Mouse (Mus musculus): ENCODE results near the gene Sertad1. TPM values are rescaled to one million over a fixed set of nuclear protein-coding genes. Genes with fewer than 3 reads are reported as not detected.

Gene Sertad1
- polyA plus RNA-seq, 1 experiment from 2014 or later, result 38.8 TPM

GRCm38 (mm10) chr7:27501620-27502019 is 14.9 kb downstream of the Sertad1 start:
- Histone ChIP-seq H3K9me3 (replicated peaks; ENCODE audit: control insufficient read depth, low read length) (no peaks in the 10 kb centered on the region), H3K4me2 (no peak overlapping the region), H3K27ac (ENCODE audit: low read depth, low read length) (peak overlapping the region; percentile 57), H3K4me3 (ENCODE audit: low read depth, low read length) (no peak overlapping the region), H3K36me3 (ENCODE audit: control insufficient read depth, insufficient read depth, low read length) (no peaks in the 10 kb centered on the region), H3K4me1 (ENCODE audit: control insufficient read depth, insufficient read depth, low read length) (peaks cover 20% of the 10 kb centered on the region), H3K27me3 (ENCODE audit: control insufficient read depth, insufficient read depth, low read length) (no peaks in the 10 kb centered on the region), H3K9ac (ENCODE audit: low read depth, low read length) (no peak overlapping the region)
- 48% methylated on average over 4 of the region's 4 CpGs for WGBS (ENCODE audit: insufficient replicate concordance)
- no peak for ATAC-seq (replicated peaks; ENCODE audit: insufficient number of reproducible peaks, low FRiP score, low TSS enrichment)

GRCm38 (mm10) chr7:27506765-27507370 is 20.2 kb downstream of the Sertad1 start:
- Histone ChIP-seq H3K4me2 (peak overlapping the region; percentile 82), H3K4me3 (ENCODE audit: low read depth, low read length) (peak overlapping the region; percentile 65), H3K27me3 (ENCODE audit: control insufficient read depth, insufficient read depth, low read length) (no peaks in the 10 kb centered on the region), H3K9ac (ENCODE audit: low read depth, low read length) (peak overlapping the region; percentile 3; the same call in 1 of the 2 replicates), H3K4me1 (ENCODE audit: control insufficient read depth, insufficient read depth, low read length) (peaks cover 16% of the 10 kb centered on the region), H3K36me3 (ENCODE audit: control insufficient read depth, insufficient read depth, low read length) (no peaks in the 10 kb centered on the region), H3K9me3 (replicated peaks; ENCODE audit: control insufficient read depth, low read length) (no peaks in the 10 kb centered on the region), H3K27ac (ENCODE audit: low read depth, low read length) (peak overlapping the region; percentile 99)
- 52% methylated on average over 9 of the region's 9 CpGs for WGBS (ENCODE audit: insufficient replicate concordance)
- ATAC-seq (replicated peaks; ENCODE audit: insufficient number of reproducible peaks, low FRiP score, low TSS enrichment), result no peak

- Histone ChIP-seq H3K9ac (ENCODE audit: low read depth, low read length) (peak overlapping the region; percentile 84), H3K27ac (ENCODE audit: low read depth, low read length) (peak overlapping the region; percentile 99), H3K4me3 (ENCODE audit: low read depth, low read length) (peak overlapping the region; percentile 65), H3K4me1 (ENCODE audit: control insufficient read depth, insufficient read depth, low read length) (peaks cover 14% of the 10 kb centered on the region), H3K36me3 (ENCODE audit: control insufficient read depth, insufficient read depth, low read length) (no peaks in the 10 kb centered on the region), H3K27me3 (ENCODE audit: control insufficient read depth, insufficient read depth, low read length) (no peaks in the 10 kb centered on the region), H3K9me3 (replicated peaks; ENCODE audit: control insufficient read depth, low read length) (no peaks in the 10 kb centered on the region), H3K4me2 (peak overlapping the region; percentile 82)
- peak; percentile 94 for ATAC-seq (replicated peaks; ENCODE audit: insufficient number of reproducible peaks, low FRiP score, low TSS enrichment)
- 1% methylated on average over 54 of the region's 54 CpGs for WGBS (ENCODE audit: insufficient replicate concordance)
These were observed 21.3 kb downstream of the Sertad1 start for GRCm38 (mm10) chr7:27507711-27508647.

- peaks cover 12% of the 10 kb centered on the region for H3K4me1 ChIP-seq (ENCODE audit: control insufficient read depth, insufficient read depth, low read length)
- H3K4me3 ChIP-seq (ENCODE audit: low read depth, low read length), result peak overlapping the region; percentile 65
- WGBS (ENCODE audit: insufficient replicate concordance), result 23% methylated on average over 6 of the region's 6 CpGs
- H3K9me3 ChIP-seq (replicated peaks; ENCODE audit: control insufficient read depth, low read length), result no peaks in the 10 kb centered on the region
- H3K27ac ChIP-seq (ENCODE audit: low read depth, low read length), result peak overlapping the region; percentile 99; the same call in 1 of the 2 replicates
- H3K4me2 ChIP-seq, result peak overlapping the region; percentile 82
- peak; percentile 69 for ATAC-seq (replicated peaks; ENCODE audit: insufficient number of reproducible peaks, low FRiP score, low TSS enrichment)
- no peaks in the 10 kb centered on the region for H3K27me3 ChIP-seq (ENCODE audit: control insufficient read depth, insufficient read depth, low read length)
- H3K9ac ChIP-seq (ENCODE audit: low read depth, low read length), result no peak overlapping the region; the same call in 1 of the 2 replicates
- no peaks in the 10 kb centered on the region for H3K36me3 ChIP-seq (ENCODE audit: control insufficient read depth, insufficient read depth, low read length)
These were observed 21.9 kb downstream of the Sertad1 start for GRCm38 (mm10) chr7:27508648-27509005.

GRCm38 (mm10) chr7:27510809-27511208 is 24.1 kb downstream of the Sertad1 start:
- no peaks in the 10 kb centered on the region for H3K27me3 ChIP-seq (ENCODE audit: control insufficient read depth, insufficient read depth, low read length)
- H3K9ac ChIP-seq (ENCODE audit: low read depth, low read length), result no peak overlapping the region
- no peak for ATAC-seq (replicated peaks; ENCODE audit: insufficient number of reproducible peaks, low FRiP score, low TSS enrichment)
- no peaks in the 10 kb centered on the region for H3K36me3 ChIP-seq (ENCODE audit: control insufficient read depth, insufficient read depth, low read length)
- no peak overlapping the region for H3K27ac ChIP-seq (ENCODE audit: low read depth, low read length)
- H3K4me2 ChIP-seq, result no peak overlapping the region
- no peaks in the 10 kb centered on the region for H3K9me3 ChIP-seq (replicated peaks; ENCODE audit: control insufficient read depth, low read length)
- peaks cover 12% of the 10 kb centered on the region for H3K4me1 ChIP-seq (ENCODE audit: control insufficient read depth, insufficient read depth, low read length)
- H3K4me3 ChIP-seq (ENCODE audit: low read depth, low read length), result no peak overlapping the region
- 84% methylated on average over 2 of the region's 2 CpGs for WGBS (ENCODE audit: insufficient replicate concordance)

GRCm38 (mm10) chr7:27514961-27515360 is 28.3 kb downstream of the Sertad1 start:
- no peak; the same call in 1 of the 2 replicates for ATAC-seq (replicated peaks; ENCODE audit: insufficient number of reproducible peaks, low FRiP score, low TSS enrichment)
- no peak overlapping the region for H3K4me3 ChIP-seq (ENCODE audit: low read depth, low read length)
- no peak overlapping the region for H3K4me2 ChIP-seq
- WGBS (ENCODE audit: insufficient replicate concordance), result 68% methylated on average over 9 of the region's 9 CpGs
- H3K9me3 ChIP-seq (replicated peaks; ENCODE audit: control insufficient read depth, low read length), result no peaks in the 10 kb centered on the region
- H3K27me3 ChIP-seq (ENCODE audit: control insufficient read depth, insufficient read depth, low read length), result no peaks in the 10 kb centered on the region
- H3K27ac ChIP-seq (ENCODE audit: low read depth, low read length), result no peak overlapping the region
- no peaks in the 10 kb centered on the region for H3K4me1 ChIP-seq (ENCODE audit: control insufficient read depth, insufficient read depth, low read length)
- no peaks in the 10 kb centered on the region for H3K36me3 ChIP-seq (ENCODE audit: control insufficient read depth, insufficient read depth, low read length)
- H3K9ac ChIP-seq (ENCODE audit: low read depth, low read length), result no peak overlapping the region

GRCm38 (mm10) chr7:27518314-27518713 is 31.6 kb downstream of the Sertad1 start:
- ATAC-seq (replicated peaks; ENCODE audit: insufficient number of reproducible peaks, low FRiP score, low TSS enrichment), result no peak
- H3K4me1 ChIP-seq (ENCODE audit: control insufficient read depth, insufficient read depth, low read length), result 0 out of 2 replicates have a peak, but pooled peaks cover 3% of the 10 kb centered on the region
- H3K27ac ChIP-seq (ENCODE audit: low read depth, low read length), result no peak overlapping the region
- H3K27me3 ChIP-seq (ENCODE audit: control insufficient read depth, insufficient read depth, low read length), result no peaks in the 10 kb centered on the region
- no peak overlapping the region for H3K9ac ChIP-seq (ENCODE audit: low read depth, low read length)
- no peak overlapping the region for H3K4me3 ChIP-seq (ENCODE audit: low read depth, low read length)
- no peaks in the 10 kb centered on the region for H3K9me3 ChIP-seq (replicated peaks; ENCODE audit: control insufficient read depth, low read length)
- no peaks in the 10 kb centered on the region for H3K36me3 ChIP-seq (ENCODE audit: control insufficient read depth, insufficient read depth, low read length)
- H3K4me2 ChIP-seq, result no peak overlapping the region
- 84% methylated on average over 9 of the region's 9 CpGs for WGBS (ENCODE audit: insufficient replicate concordance)

- no peak overlapping the region for H3K4me2 ChIP-seq
- no peaks in the 10 kb centered on the region for H3K36me3 ChIP-seq (ENCODE audit: control insufficient read depth, insufficient read depth, low read length)
- H3K9me3 ChIP-seq (replicated peaks; ENCODE audit: control insufficient read depth, low read length), result no peaks in the 10 kb centered on the region
- ATAC-seq (replicated peaks; ENCODE audit: insufficient number of reproducible peaks, low FRiP score, low TSS enrichment), result no peak
- no peak overlapping the region for H3K27ac ChIP-seq (ENCODE audit: low read depth, low read length)
- no peak overlapping the region for H3K9ac ChIP-seq (ENCODE audit: low read depth, low read length)
- no peaks in the 10 kb centered on the region for H3K27me3 ChIP-seq (ENCODE audit: control insufficient read depth, insufficient read depth, low read length)
- 0 out of 2 replicates have a peak, but pooled peaks cover 3% of the 10 kb centered on the region for H3K4me1 ChIP-seq (ENCODE audit: control insufficient read depth, insufficient read depth, low read length)
- no peak overlapping the region for H3K4me3 ChIP-seq (ENCODE audit: low read depth, low read length)
These were observed 33.4 kb downstream of the Sertad1 start for GRCm38 (mm10) chr7:27520104-27520503.

All from heart, embryonic 11.5 days (tissue).